Mouse (Mus musculus): Measurements from ENCODE around the gene Zfp422.

DNA sequence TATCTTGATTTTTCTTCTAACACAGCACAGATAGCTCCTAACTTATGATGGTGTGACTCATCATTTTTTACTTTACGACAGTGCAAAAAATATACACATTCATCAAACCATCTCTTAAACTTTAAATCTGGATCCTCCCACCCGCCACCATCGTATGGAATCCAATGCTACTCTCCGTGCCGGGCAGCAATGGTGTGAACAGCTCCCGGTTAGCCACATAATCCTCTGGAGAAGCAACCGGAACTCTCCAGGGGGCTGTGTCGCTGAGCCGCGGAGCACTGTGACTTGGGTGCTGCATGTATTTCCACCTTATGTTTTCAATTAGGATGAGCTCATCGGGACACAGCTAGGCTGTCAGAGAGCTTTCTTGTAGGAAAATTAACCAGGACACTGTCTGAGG lies 14.1 kb upstream of the Zfp422 start:
- TF ChIP-seq CTCF (IDR thresholded peaks at IDR 0.05) (no peak), EP300 (IDR thresholded peaks at IDR 0.05; ENCODE audit: insufficient read depth, low read depth, low read length) (no peak)

All from heart, adult 2 months (tissue).